Mouse (Mus musculus) lung, postnatal 25 days (tissue): ENCODE results near the gene Mrpl48.
"Not testable (repeated sequence)": the region's sequence is repeated elsewhere in the genome, so short reads cannot be mapped to it uniquely, and the experiment has no call there.

Experiments
- DNase-seq: peaks from one replicate; pipeline ENCODE4 v3.0.0; 2022; ENCODE audit warnings: low spot score

The Mrpl48 gene

GRCm38 (mm10) chr7:100589816-100590215, 18.3 kb downstream of the Mrpl48 start:
- DNase-seq = no peak

GRCm38 (mm10) chr7:100582727-100583236, 25.3 kb downstream of the Mrpl48 start:
- peak; percentile 90 for DNase-seq

GRCm38 (mm10) chr7:100582235-100582634, 25.9 kb downstream of the Mrpl48 start:
- DNase-seq = no peak

GRCm38 (mm10) chr7:100578794-100579193, 29.3 kb downstream of the Mrpl48 start:
- DNase-seq = no peak

- no peak for DNase-seq
Observed at GRCm38 (mm10) chr7:100572704-100573103, 35.4 kb downstream of the Mrpl48 start.

GRCm38 (mm10) chr7:100572061-100572460, 36.0 kb downstream of the Mrpl48 start:
- DNase-seq = no peak

GRCm38 (mm10) chr7:100570930-100571715, 37.0 kb downstream of the Mrpl48 start:
- DNase-seq = no peak

GRCm38 (mm10) chr7:100569907-100570306, 38.2 kb downstream of the Mrpl48 start:
- no peak for DNase-seq

- DNase-seq = not testable (repeated sequence)
Observed at GRCm38 (mm10) chr7:100567238-100567637, 40.9 kb downstream of the Mrpl48 start.

GRCm38 (mm10) chr7:100561861-100562587, 46.1 kb downstream of the Mrpl48 start:
- DNase-seq = no peak

- DNase-seq = no peak
Observed at GRCm38 (mm10) chr7:100559331-100559730, 48.8 kb downstream of the Mrpl48 start.

GRCm38 (mm10) chr7:100557241-100557640, 50.9 kb downstream of the Mrpl48 start:
- no peak for DNase-seq

- DNase-seq = no peak
Observed at GRCm38 (mm10) chr7:100555431-100555951, 52.6 kb downstream of the Mrpl48 start.

- no peak for DNase-seq
Observed at GRCm38 (mm10) chr7:100554939-100555338, 53.2 kb downstream of the Mrpl48 start.

- no peak for DNase-seq
Observed at GRCm38 (mm10) chr7:100550338-100551007, 57.6 kb downstream of the Mrpl48 start.

- no peak for DNase-seq
Observed at GRCm38 (mm10) chr7:100549796-100550195, 58.3 kb downstream of the Mrpl48 start.

- DNase-seq = no peak
Observed at GRCm38 (mm10) chr7:100547631-100548030, 60.5 kb downstream of the Mrpl48 start.

- no peak for DNase-seq
Observed at GRCm38 (mm10) chr7:100544437-100544836, 63.7 kb downstream of the Mrpl48 start.

- DNase-seq = peak; percentile 43
Observed at GRCm38 (mm10) chr7:100539516-100539915, 68.6 kb downstream of the Mrpl48 start.

GRCm38 (mm10) chr7:100537519-100537902, 70.6 kb downstream of the Mrpl48 start:
- no peak for DNase-seq

GRCm38 (mm10) chr7:100536804-100537518, 71.1 kb downstream of the Mrpl48 start, which contains the start of gene Coa4:
Coa4 (plus strand) TSS chr7:100537071.
- peak; percentile 92 for DNase-seq

GRCm38 (mm10) chr7:100535831-100536230, 72.3 kb downstream of the Mrpl48 start:
- DNase-seq = no peak
